Mouse (Mus musculus) thymus, postnatal 0 days (tissue): Measurements from ENCODE around the gene Gatad2b. TPM values are rescaled to one million over a fixed set of nuclear protein-coding genes. Genes with fewer than 3 reads are reported as not detected.
A peak's percentile ranks its signal among the peaks of the same experiment; 100 is the strongest.

Experiments
- DNase-seq: peaks from one replicate; pipeline ENCODE4 v3.0.0-alpha.2; 2015; ENCODE audit warnings: low spot score
- polyA plus RNA-seq: library from polyadenylated mRNA; unstranded; fragments of >200 nt; fragmentation: Nextera tagmentation; extraction: Ambion mirVana; gene quantifications from 2 replicates; pipeline ENCODE4 v1.2.1, GENCODE M21; 2015

Gene Gatad2b
- polyA plus RNA-seq, 1 experiment from 2014 or later, result 14.1 TPM

DNA sequence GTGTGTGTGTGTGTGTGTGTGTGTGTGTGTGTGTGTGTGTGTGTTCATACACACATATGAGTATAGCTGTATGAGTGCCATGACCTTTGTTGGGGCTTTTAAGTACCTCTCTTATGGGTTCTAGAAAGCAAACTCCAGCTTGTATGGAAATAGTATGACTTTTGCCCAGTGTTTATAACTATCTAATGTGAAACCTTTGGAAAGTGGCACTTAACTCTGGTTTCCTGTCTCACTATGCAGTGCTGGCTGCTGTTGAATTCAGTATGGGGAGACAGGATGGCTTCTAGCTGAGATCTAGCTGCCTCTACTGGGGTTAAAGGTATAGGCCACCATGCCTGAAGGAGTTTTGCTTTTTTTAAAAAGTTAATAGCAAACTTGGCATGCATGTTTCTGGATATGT, 16.6 kb downstream of the Gatad2b start:
- DNase-seq, result no peak

DNA sequence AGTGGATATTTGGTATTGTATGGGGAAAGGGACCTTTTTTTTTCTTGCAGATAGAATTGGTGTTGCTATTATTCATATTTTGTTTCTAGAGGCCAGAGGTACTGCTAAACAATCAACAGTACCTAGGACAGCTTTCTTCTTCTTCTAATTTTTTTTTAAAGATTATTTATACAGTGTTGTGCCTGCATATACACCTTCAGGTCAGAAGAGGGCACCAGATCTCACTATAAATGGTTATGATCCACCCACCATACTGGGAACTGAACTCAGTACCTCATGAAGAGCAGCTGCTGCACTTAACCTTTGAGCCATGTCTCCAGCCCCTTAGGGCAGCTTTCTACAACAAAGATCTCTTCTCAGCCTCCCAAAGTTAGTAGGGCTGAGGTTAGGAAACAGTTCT, 20.4 kb downstream of the Gatad2b start:
- peak; percentile 15 for DNase-seq

DNA sequence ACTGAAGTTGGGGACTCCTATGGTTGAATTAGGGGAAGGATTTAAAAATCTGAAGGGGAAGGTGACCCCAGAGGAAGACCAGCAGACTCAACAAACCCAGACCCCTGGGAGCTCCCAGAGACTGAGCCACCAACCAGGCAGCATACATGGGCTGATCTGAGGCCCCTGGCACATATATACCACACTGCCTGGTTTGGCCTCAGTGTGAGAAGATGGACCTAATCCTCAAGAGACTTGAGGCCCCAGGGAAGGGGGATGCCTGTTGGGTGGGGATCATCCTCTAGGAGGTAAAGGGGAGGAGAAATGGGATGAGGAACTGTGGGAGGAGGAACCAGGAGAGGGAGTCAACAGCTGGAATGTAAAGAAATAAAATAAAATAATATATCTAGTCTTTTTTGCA, 21.3 kb downstream of the Gatad2b start:
- DNase-seq, result no peak

DNA sequence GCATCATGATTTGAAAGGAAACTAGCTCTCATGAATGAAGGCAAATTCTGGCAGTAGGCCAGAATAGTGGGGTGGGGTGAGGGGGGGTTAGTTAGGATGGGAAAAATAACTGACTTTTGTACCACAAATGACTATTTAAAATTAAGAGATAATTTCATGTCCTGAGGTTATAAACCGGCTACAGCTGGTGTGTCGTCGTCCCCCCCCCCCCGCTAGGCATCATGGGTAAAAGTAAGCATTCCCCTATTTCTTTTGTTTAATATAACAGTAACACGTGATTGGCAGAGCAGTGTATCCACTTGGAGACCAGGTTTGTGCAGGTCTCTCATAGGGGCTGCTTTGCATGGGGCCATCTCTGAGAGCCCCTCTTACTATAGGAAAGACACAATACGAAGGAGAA, 29.3 kb downstream of the Gatad2b start:
- DNase-seq, result no peak

DNA sequence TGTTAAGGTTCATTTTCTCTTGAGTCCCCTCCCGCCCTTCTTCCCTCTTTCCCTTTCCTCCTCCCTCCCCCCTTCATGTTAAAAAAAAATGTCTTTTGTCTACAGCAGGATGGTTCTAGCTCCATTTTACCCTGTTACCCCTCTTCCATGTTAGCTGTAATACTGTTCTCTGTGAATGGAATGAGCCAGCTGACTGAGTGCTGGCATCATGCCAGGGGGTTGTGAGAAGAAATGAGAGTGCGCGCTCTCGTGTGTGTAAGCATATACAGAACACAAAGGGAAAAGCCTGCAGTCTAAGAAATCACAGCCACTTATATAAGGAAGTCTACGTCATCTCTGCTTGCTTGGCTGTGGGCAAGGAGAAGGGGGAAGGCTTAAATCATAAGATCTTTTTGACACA, 30.1 kb downstream of the Gatad2b start:
- no peak for DNase-seq

DNA sequence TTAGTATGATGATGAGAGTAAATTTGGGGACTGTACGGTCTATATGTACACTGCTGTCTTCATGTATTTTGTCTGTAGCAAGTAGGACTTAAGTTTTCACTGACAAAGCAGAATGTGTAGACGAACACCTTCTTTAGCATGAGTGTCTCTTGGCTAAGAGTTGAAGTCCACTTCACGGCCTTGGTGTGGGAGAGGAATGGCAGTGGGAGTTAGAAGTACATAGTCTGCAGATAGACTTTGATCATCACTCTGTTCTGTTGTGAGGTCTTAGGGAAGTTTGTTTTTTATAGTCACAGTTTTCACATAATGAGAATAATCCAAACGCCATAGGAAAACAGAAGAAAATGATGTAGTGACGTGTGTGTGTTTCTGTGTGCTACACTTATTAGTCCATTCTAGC, 39.5 kb downstream of the Gatad2b start:
- DNase-seq, result no peak

DNA sequence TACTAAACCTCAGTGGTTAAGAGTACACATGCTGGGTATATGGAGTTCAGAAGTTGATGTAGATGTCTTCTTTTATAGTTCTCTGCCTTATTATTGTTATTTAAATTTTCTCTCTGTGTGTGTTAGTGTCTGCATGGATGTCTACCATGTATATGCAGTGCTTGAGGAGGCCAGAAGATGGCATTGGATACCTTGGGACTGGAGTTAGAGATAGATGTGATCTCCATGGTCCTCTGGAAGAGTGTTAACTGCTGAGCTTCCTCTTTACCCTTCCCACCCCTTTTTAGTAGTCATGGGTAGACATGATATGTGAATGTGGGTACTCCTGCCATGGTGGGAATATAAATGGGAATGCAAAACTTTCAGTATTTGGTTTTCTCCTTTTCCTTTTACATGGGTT, 42.5 kb downstream of the Gatad2b start:
- DNase-seq, result no peak

DNA sequence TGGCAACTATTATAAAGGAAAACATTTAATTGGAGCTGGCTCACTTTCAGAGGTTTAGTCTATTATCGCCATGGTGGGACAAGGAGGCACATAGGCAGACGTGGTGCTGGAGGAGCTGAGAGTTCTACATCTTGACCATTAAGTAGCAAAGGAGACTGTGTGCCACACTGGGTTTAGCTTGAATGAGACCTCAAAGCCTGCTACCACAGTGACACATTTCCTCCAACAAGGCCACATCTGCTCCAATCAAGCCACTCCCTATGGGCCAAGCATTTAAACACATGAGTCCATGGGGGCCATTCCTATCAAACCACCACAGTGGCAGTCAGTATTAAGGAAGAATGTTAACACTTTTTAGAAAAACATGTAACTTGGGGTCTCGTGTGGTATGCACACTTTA, 45.2 kb downstream of the Gatad2b start:
- no peak for DNase-seq

DNA sequence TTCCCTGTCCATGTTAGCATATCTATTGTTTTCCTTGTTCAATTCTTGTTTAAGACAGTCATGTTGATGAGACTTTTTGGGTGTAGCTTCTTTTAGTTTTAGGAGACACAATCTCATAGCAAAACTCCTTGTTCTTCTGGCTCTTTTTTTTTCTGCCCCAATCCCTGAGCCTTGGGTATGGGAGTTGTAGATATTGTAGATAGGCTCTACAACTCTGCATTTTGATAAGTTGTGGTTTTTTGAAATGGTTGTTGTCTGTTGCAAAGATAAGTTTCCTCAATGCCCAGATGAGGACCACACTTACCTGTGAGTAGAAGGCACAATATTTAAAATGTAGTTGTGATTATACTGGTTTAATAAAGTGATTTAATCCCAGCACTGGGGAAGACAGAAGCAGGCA, 47.2 kb downstream of the Gatad2b start:
- DNase-seq, result no peak

DNA sequence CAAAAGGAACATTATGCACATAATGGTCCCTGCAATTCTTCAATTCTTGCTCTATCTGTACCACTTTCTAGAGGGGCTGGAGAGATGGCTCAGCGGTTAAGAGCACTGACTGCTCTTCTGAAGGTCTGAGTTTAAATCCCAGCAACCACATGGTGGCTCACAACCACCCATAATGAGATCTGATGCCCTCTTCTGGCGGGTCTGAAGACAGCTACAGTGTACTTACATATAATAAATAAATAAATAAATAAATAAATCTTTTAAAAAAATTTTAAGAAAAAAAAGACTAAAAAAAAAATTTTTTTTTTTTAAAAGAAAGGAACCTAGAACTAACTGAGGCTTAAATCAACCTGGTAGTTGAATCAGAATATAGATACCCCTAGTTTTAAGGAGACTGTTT, 49.9 kb downstream of the Gatad2b start:
- peak; percentile 11 for DNase-seq

DNA sequence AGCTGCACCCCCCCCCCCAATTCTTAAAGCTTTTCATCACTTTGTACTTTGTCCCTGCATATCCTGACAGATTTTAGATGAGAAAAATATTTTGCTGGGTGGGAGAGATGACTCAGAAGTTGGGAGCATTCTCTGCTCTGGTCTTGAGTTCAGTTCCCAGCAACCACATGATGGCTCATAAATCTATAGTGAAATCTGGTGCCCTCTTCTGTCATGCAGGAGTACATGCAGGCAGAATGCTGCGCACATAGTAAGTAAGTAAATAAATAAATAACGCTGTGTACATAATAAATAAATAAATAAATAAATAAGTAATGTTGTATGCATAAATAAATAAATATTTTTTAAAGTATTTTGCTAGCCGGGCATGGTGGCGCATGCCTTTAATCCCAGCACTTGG, 54.9 kb downstream of the Gatad2b start:
- no peak for DNase-seq

DNA sequence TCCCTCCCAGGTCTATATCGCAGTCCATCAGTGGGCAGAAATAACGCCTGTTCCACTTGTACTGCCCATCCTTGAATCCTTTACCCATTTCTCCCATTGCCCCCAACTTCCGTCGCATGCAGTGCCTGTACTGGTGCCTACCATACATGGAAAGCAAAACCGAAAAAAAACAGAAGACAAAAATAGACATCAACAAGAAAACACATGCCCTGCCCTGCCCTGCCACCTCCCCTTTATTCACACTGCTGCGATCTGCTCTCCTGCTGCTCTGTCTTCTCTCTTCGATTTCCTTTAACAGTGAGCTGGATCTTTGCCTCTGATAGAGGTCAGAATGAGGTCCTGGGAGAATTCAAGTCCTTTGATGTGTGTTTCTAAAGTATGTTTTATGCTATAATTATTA, 65.0 kb downstream of the Gatad2b start:
- DNase-seq, result no peak

DNA sequence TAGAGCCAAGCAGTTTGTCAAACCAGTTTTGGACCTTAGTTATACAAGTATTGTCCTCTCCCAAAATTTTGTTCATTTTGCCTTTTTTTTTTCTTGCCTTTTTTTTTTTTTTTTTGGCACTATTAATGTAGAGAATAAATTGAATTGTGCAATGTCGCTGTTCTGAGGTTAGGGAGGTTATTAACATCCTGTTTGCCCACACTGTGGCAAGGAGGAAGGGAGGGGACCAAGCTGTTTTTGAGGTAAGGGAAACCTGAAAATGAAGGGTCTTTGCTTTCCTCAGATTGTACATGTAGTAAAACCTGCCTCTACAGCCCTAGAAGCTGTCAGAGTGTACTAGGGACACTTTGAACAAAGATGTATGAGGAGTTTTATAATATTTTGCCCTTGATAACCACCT, 66.3 kb downstream of the Gatad2b start:
- no peak for DNase-seq

DNA sequence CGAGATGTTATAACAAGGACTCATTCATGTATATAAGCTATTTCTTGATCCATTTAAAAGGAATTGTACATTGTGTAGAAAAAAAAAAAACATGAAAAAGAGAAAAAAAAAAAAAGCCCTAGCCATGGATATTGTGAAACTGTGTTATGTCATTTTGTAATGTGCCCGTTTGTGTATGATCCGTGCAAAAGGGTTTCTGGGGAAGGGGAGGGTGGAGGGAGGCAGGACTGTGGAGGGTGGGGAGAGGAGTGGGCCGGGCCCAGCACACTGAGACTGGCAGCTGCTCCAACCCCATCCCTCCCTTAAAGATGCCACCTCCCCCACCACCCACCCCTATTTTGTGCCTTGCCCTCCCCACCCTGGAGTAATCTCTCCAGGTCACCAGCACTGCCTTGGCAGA, 68.5 kb downstream of the Gatad2b start:
- DNase-seq, result no peak

DNA sequence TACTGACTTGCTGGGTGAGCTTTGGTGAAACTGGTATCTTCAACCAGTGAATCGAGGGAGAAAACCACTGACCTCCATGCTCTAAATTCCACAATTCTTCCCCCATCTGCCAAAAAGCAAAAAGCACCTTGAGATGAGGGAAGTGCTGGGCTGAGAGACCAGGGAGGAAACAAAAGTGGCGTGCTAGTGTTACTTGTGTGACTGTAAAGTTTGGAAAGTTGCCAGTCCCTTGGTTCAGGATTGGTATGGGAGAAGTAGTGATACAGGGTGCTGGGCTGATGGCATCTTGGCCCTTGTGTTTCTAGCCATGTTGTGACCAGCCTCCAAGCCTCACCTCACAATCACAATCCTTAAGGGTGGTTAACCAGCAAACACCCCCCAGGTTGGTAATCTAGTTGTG, 69.4 kb downstream of the Gatad2b start:
- DNase-seq, result no peak

DNA sequence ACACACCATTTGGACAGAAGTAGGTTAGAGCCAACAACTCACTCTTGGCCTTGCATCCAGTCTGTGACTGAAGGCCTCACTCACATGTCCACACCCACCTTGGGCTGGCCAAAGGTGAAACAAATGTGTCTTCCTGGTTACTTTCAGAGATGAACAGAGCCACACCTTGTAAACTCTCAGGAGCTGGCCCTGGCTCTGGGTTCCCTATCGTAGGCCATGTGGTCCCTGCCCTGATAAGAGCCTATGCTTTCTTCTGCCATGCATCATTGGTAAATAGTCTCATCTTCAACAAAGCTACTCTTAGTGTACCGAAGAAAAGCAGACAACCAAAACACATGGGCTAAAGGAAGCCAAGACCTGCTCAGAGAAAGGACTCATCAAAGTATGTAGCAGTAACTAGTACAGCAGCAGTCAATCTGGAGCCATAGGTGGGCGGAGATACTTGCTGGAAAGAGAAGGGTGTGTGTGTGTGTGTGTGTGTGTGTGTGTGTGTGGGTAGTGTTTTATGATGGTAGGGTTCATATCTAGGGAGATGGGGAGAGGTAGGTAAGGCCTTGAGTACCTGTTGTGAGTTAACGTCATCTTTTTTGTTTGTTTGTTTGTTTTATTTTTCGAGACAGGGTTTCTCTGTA, 74.1 kb downstream of the Gatad2b start:
- no peak for DNase-seq

DNA sequence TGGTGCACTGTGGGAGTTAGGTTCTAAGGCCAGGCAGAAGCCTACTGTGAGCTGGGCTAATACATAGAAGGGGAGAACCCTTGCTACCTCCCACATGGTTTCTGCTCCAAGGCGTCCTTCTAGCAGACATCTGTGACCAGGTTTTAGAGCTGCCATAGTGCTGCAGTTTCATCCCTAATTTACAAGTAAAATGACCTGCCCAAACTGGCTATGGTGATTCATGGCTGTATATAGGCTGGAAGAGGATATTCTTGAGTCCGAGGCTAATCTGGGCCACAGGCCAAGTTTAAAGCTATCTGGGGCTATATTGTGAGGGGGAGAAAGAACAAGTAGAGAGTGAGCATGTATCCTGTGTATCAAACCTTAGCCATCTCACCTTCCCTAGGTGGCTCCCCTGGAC, 76.1 kb downstream of the Gatad2b start:
- no peak for DNase-seq

DNA sequence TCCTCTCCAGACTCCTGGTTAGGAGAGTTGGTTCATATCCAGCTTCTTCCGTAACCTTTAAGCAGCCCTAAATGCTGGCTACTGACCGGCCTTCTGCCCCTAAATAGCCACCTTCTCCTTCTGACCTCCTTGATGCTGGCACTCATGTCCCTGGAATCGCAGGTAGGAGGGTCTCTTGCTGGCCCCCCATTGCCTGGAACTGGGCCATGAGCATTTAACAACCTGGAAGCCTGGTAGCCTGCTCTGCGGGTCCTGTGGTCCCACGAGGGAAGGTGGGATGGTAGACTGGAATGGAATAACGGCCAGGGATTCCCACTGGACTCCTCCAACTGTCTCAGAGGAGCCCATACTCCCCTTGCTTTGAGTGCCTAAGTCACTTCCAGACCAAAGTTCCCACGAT, 78.9 kb downstream of the Gatad2b start:
- DNase-seq, result no peak

DNA sequence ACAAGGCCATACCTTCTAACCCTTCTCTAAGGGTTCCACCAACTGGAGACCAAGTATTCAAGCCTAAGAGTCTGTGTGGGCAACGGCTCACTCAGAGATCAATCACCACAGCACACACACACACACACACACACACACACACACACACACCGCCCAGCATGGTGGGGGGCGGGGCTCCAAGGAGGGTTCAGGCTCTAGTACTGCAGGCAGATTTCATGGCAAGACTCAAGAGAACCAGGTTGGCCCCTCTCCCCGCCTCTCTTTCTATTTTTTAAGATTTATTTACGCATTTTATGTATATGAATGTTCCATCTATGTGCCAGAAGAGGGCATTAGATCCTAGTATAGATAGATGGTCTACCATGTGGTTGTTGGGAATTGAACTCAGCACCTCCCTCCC, 79.8 kb downstream of the Gatad2b start:
- no peak for DNase-seq

DNA sequence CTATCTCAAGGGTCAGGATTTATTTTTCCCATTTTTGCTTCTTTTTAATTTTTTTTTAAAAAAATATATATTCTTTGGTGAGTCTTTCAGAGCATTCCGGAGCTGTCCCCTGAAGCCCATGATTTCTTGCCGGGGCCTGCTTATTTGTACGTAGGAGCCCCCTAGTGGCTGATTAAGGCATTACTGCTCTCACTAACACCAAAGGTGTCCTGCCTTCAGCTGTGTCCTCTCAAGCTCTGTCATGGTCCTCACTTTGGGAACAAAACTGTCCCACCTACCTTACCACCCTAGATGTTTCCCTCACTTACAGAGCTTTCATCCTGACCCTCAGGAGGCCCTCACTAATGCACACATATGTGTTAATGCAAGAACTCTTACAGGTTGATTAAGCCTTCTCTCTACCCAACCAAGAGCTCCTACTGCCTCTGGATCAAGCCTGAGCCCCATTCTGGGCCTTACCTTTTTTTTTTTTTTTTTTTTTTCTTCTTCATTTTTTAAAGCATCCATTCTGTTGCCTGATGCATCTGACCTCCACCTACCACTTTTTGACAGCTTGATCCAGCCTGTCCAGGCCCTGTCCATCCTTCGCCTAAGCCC, 80.6 kb downstream of the Gatad2b start:
- DNase-seq, result peak; percentile 81

DNA sequence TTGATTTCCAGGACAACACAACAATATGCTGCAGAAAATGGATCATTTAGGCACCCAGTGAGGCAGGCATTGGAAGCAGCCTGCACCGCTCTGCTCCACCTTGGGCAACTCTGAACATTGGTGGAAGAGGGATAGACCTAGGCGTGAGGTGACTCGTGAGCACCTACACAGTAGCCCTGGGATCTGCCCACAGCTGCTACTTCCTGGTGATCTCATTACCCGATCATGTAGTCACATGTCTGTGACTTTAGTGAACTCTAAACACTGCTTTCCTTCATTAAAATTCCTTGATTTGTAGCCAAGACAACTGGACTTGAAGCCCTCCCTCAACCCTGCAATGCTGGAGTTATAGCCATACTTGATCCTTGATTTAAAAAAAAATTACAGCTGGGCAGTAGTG, 81.4 kb downstream of the Gatad2b start:
- no peak for DNase-seq

DNA sequence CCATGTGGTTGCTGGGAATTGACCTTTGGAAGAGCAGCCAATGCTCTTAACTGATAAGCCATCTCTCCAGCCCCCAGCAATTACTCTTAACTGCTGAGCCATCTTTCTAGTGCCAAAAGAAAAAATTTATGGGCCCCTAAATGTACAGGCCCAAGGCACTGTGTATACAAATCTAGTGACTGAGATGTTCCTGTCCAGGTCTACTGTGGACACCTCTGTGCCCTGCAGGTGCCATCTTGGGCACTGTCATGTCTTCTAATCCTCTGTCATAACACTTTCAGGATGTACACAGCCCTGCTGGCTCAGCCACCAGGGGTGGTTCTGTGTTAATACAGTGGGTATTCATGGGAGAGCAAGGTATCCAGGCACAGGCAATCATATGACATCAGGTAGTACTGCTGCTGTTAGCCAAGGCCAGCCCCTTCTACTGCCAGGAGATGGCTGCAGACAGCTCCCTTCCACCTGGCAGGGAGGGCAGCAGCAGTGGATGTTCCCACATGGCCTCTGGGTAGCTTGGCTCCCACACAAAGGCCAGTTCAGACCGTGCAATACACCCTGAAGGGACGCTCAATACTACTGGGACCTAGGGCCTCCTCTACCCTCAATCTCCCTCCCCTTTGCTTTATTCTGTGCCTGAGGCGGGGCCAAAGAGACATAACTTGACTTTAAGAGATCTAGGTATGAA, 82.7 kb downstream of the Gatad2b start:
- no peak for DNase-seq

DNA sequence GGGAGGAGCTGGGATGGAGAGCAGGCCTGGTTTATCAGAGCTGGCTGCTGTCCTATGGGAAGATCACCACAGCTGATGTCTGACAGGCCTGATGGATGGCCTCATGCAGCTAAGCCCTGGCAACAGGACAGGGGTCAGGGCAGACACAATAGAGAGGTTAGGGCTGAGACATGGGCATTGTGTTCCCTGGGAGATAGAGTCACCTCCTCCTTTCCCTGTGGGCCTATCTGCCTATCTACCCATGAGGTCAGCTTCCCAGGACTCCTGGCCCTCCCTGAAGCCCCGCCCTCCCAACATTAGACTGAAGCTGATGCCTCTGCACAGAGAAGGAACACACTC, 83.2 kb downstream of the Gatad2b start:
- DNase-seq, result no peak
